Mouse (Mus musculus) brain, embryonic 14.5 days (tissue): ENCODE results near the gene Cic.

Experiments
- CTCF ChIP-seq: fragments of 200-500 bp; IDR thresholded peaks from 2 replicates; pipeline ENCODE4 v1.5.1; 2012; ENCODE audit warnings: inconsistent platforms, mild to moderate bottlenecking, moderate library complexity, borderline replicate concordance; ENCODE audit not compliant: insufficient read depth, insufficient read length; ENCODE audit errors: extremely low read depth
- POLR2A ChIP-seq: fragments of 200-500 bp; IDR thresholded peaks from 2 replicates; pipeline ENCODE4 v1.6.1; 2012; ENCODE audit warnings: mild to moderate bottlenecking, inconsistent platforms, borderline replicate concordance; ENCODE audit not compliant: poor library complexity, insufficient read depth, insufficient read length, severe bottlenecking; ENCODE audit errors: extremely low read depth

DNA sequence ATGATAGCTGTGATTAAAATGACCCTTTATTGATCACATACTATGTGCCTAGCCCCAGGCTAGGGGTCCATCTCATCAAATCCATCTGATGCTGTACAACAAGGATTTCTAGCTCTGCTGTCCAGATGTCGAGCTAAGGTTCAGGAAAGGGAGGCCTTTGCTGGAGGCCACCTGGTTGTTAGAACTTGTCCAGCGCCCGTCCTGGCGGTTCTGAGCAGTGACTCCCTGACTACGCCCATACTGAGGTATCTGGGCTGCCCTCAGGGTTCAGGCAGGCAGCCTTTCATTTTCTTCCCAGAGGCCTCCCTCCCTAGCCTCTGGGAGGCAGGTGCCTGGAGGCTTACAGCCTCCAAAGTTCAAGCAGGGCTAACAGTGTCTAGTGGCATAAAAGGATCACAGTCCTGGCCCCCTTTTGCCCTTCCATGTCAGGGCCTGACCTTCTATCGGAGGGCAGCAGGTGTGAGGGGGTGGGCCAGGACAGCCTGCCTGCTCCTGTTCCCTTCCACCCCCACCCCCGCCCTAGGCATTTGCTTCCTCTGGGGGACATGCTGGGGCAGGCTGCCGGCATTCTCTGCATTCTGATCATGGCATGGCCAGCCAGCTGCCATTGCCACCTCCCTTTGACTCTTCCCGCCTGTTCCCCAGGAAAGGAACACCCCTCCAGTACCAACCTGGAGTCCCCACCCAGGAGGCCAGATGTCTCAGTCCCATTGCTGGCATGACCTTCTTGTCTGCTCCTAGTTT, 8.2 kb downstream of the Cic start:
- TF ChIP-seq CTCF (no peak), POLR2A (no peak)
